Mouse (Mus musculus): ENCODE results near the gene Kctd12.

Gene Kctd12

GRCm38 (mm10) chr14:102966241-102966640 lies 16.2 kb downstream of the Kctd12 start:
- in situ Hi-C loops (cut with MboI, MseI): no loop called here

GRCm38 (mm10) chr14:102965841-102966240 lies 16.6 kb downstream of the Kctd12 start:
- in situ Hi-C loops (cut with MboI, MseI): no loop called here

- in situ Hi-C loops (cut with MboI, MseI): no loop called here
These were observed 20.4 kb downstream of the Kctd12 start for GRCm38 (mm10) chr14:102962019-102962418.

- in situ Hi-C loops (cut with MboI, MseI): no loop called here
These were observed 28.9 kb downstream of the Kctd12 start for GRCm38 (mm10) chr14:102953511-102953910.

GRCm38 (mm10) chr14:102951974-102952373 lies 30.5 kb downstream of the Kctd12 start:
- in situ Hi-C loops (cut with MboI, MseI): no loop called here

- in situ Hi-C loops (cut with MboI, MseI): loop anchor here (10.0 kb wide), 1 partner anchor 1057 kb away; no protein-coding TSS in a partner anchor
These were observed 34.6 kb downstream of the Kctd12 start for GRCm38 (mm10) chr14:102947796-102948195.

GRCm38 (mm10) chr14:102942222-102942843 lies 40.1 kb downstream of the Kctd12 start:
- in situ Hi-C loops (cut with MboI, MseI): loop anchor here (10.0 kb wide), 1 partner anchor 1062 kb away; no protein-coding TSS in a partner anchor

- in situ Hi-C loops (cut with MboI, MseI): no loop called here
These were observed 47.6 kb downstream of the Kctd12 start for GRCm38 (mm10) chr14:102934878-102935277.

GRCm38 (mm10) chr14:102930933-102931332 lies 51.5 kb downstream of the Kctd12 start:
- in situ Hi-C loops (cut with MboI, MseI): no loop called here

- in situ Hi-C loops (cut with MboI, MseI): no loop called here
These were observed 52.9 kb downstream of the Kctd12 start for GRCm38 (mm10) chr14:102929545-102929944.

GRCm38 (mm10) chr14:102927847-102928466 lies 54.5 kb downstream of the Kctd12 start:
- in situ Hi-C loops (cut with MboI, MseI): no loop called here

All from regulatory T cell (primary cell).